Mouse (Mus musculus) embryonic fibroblast, embryonic 13.5 days (primary cell): ENCODE results near the gene Vamp4. TPM values are rescaled to one million over a fixed set of nuclear protein-coding genes. Genes with fewer than 3 reads are reported as not detected.

Experiments
- H3K27ac ChIP-seq: 2 replicates; pipeline ENCODE4 v1.5.1; 2012; ENCODE audit warnings: low read length, control low read depth, inconsistent platforms; ENCODE audit not compliant: insufficient read depth
- H3K4me1 ChIP-seq: 2 replicates; pipeline ENCODE4 v1.6.1; 2011; ENCODE audit warnings: low read length; ENCODE audit not compliant: control insufficient read depth, insufficient read depth
- H3K4me3 ChIP-seq: 2 replicates; pipeline ENCODE4 v1.5.1; 2011; ENCODE audit warnings: mild to moderate bottlenecking, control low read depth, low read length; ENCODE audit not compliant: insufficient read depth
- CTCF ChIP-seq: IDR thresholded peaks from 2 replicates; pipeline ENCODE4 v1.5.1; 2011; ENCODE audit warnings: mild to moderate bottlenecking, control low read depth, low read length, moderate library complexity, borderline replicate concordance; ENCODE audit not compliant: insufficient read depth
- POLR2A ChIP-seq: IDR thresholded peaks from 2 replicates; pipeline ENCODE4 v1.6.1; 2011; ENCODE audit warnings: low read depth, mild to moderate bottlenecking, control low read depth, low read length, moderate library complexity
- polyA plus RNA-seq: library from polyadenylated mRNA; stranded (reverse); fragments of >200 nt; gene quantifications from 2 replicates; pipeline ENCODE4 v1.2.4, GENCODE M21; 2011; ENCODE audit warnings: low read depth; ENCODE audit not compliant: missing spikeins, insufficient read length

Vamp4 gene
- polyA plus RNA-seq, 1 experiment = 54.9 TPM

DNA sequence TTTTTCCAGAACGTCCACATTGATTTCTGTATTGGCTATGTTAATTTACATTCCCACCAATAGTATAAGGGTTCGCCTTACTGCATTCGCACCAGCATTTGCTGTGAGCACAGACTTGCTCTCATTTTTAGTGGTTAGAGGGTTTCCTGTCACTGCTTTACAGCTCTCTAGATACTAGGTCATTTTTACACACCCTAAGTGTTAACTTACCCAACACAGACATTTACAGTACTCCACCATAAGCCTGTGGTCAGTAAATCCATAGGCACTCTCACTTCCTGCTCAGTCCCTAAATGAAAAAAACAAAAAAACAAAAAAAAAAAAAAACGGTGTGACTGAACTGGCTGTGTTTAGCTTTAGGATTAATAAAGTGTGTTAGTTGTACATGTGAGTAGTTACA, 16.0 kb downstream of the Vamp4 start:
- no peak overlapping the region for H3K4me3 ChIP-seq
- H3K4me1 ChIP-seq = no peaks in the 10 kb centered on the region
- no peak overlapping the region for H3K27ac ChIP-seq
- TF ChIP-seq POLR2A (no peak), CTCF (no peak)

DNA sequence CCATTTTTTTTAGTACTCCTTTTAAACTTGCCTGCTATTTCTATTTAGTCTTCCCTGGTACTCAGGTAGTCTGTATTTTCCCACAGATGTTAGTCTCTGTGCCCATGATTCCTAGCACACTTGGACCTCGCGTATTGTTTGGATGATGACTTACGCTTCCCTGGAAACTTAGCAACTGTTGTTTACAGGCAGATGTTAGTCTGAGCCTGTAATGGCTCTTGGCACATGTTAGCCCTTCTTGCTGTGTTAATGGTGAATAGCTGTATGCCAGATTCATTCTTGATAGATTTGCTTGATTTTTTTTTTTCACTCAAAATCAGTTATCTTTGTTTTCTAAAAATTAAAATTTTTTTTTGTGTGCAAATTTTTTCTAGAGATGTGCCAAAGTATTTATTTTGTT, 18.3 kb downstream of the Vamp4 start:
- TF ChIP-seq CTCF (no peak), POLR2A (no peak)
- H3K27ac ChIP-seq = no peak overlapping the region
- no peak overlapping the region for H3K4me3 ChIP-seq
- no peaks in the 10 kb centered on the region for H3K4me1 ChIP-seq

DNA sequence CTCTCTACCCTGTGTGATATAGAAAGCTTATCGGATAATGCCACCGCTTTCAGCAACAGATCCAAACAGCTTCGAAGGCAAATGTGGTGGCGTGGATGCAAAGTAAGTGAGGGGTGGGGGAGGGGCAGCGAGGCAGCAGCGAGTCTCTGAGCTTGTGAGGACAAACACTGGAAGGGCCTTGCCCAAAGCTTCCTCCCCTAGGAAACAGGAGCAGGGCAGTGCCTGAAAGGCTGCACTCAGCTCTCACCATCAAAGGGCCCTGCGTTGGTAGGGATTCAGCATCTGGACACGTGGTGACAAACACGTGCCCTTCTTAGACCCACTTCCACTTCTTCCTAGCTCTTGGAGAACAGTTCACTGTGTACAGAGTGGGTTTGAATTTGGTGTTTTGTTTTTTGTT, 19.1 kb downstream of the Vamp4 start:
- no peak for TF ChIP-seq POLR2A
- TF ChIP-seq CTCF = no peak
- no peak overlapping the region for H3K4me3 ChIP-seq
- H3K4me1 ChIP-seq = no peaks in the 10 kb centered on the region
- H3K27ac ChIP-seq = no peak overlapping the region

DNA sequence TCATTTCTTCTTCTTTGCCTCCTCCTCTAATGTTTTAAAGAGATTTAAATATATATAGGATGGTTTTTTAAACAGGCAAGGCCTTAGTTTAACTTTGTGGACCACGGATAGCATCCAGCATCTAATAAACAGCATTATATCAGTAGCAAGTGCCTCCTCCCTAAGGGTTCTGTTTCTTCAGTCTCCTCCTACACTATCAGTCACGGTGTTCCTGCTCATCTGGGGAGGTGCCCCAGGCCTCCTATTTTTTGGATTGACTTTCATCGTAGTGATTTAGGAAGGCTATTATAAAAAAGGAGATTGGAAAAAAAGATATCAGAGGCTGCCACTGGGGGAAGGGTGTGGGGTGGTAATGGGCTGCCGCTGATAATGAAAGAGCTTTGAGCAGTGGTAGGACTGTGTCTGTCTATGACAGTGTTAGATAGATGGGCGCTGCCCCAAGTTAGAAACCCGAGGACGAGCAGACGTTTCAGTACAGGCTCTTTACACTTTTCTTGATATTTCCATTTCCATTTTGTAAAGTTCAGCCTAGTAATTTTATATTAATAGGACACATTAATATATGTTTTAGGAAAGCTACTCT, 20.2 kb downstream of the Vamp4 start:
- no peak overlapping the region for H3K27ac ChIP-seq
- H3K4me3 ChIP-seq = no peak overlapping the region
- TF ChIP-seq CTCF (no peak), POLR2A (no peak)
- H3K4me1 ChIP-seq = no peaks in the 10 kb centered on the region

DNA sequence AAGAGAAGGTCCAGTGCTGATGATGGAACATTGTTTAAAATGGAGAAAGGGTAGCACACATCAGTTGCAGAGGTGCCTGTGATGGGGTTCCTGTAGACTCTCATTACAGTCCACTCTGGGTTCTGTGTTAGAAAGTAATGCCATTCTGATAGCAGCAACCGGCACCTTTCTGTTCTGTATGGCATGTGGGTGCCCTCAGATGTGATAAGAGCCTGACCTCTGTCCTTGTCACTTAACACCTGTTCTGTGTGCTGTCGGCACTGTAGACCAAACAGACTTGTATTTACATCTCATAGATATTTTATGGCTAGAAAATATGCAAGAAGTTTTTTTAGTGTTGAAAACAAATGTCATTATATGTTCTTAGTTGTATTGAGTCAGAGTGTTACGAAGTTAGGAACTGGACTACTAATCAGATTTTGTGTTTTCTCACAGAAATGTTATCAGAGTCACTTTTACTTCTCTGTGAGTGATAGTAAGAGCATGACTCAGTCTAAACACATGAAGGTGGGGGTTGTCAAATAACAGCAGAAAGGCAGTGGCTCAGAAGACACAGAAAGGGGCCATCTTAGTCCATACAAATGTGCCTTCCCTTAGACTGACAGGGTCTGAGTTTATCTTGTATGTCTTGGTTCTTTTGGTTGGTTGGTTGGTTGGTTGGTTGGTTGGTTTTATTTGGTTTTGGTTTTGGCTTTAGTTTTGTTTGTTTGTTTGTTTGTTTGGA, 27.2 kb downstream of the Vamp4 start:
- Histone ChIP-seq H3K4me3 (no peak overlapping the region), H3K4me1 (no peaks in the 10 kb centered on the region), H3K27ac (no peak overlapping the region)
- TF ChIP-seq POLR2A (no peak), CTCF (no peak)

DNA sequence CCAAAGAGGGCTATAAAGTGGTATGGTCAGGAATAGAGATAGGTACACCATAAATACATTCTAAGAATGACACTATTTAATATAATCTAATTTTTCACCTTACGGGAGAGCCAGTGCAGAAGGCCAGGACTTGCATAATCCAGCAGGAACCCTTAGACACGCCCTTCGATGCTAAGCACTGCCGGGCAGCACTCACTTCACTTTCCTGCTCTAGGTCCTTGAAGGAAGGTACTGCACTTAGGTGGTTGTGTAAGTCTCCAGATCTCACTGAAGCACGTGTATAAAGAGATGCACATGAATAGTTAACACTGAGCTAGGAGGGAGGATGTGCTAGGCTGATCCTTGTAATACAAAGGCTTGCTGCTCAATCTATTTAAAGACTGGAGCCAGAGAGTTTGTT, 29.3 kb downstream of the Vamp4 start:
- Histone ChIP-seq H3K4me3 (no peak overlapping the region), H3K4me1 (no peaks in the 10 kb centered on the region), H3K27ac (no peak overlapping the region)
- TF ChIP-seq CTCF = no peak
- TF ChIP-seq POLR2A = no peak

DNA sequence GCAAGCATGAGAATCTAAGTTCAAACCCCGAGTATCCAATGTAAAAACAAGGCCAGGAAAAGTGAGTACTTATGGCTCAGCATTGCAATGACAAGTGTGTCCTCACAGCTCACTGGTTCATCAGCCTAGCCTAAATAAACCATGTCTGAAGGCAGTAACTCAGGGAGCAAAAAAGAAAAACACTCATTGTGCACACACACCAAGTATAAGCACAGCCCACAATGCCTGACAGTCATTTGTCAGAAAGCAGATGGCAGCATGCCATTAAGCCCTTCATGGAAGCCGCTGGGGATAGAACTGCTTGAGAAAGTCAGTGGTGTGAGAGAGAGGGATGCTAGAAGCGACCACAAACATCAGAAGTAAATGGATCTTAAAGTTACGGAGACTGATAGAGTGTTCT, 31.0 kb downstream of the Vamp4 start:
- Histone ChIP-seq H3K27ac (no peak overlapping the region), H3K4me3 (no peak overlapping the region), H3K4me1 (no peaks in the 10 kb centered on the region)
- TF ChIP-seq POLR2A = no peak
- TF ChIP-seq CTCF = no peak

DNA sequence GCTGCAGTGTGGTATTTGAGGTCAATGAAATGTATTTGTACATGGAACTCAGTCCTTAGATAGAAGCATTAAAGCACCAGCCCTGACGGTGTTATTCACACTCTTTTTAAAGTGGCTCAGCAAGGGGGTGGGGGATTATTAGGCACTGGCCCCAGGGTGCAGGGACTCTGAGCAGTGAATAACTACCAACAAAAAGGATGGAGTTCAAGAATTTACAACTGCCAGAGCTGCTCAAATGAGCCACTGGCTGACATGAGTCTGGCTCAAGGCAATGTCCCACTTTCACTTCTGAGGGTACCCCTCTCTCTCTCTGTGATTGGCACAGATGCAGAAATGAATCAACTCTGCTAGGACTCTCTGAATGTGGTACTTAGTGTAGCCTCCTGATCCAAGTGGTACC, 37.8 kb downstream of the Vamp4 start:
- Histone ChIP-seq H3K27ac (no peak overlapping the region), H3K4me1 (no peaks in the 10 kb centered on the region), H3K4me3 (no peak overlapping the region)
- TF ChIP-seq CTCF (no peak), POLR2A (no peak)

DNA sequence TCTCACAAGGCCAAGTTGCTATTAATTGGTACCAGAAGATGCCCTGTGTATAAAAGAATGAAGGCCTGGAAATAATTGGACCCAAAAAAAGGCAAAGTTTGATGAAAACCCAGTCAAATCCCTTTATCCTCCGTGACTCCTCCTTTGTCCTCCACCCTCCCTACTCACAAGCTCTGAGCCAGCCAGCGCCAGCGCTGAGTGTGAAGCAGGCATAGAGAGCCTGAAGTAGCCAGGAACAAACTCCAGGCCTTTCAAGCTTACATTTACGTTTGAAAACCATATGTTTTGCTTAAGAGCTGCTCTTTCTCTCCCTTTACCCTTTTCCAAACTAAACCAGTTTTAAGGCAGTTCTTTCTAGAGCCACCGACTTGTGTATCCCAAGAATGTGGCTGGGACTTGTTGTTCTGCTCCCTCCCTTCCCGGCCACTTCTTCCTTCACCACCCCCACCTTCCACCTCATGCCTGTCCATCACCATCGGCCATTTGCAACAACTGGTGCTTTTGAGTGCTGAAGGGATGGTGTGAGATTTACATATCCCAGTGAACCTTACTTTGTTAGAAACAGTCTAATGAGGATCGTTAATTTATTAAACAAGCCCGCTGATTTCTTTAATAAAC, 39.4 kb downstream of the Vamp4 start:
- Histone ChIP-seq H3K4me1 (no peaks in the 10 kb centered on the region), H3K27ac (no peak overlapping the region), H3K4me3 (no peak overlapping the region)
- TF ChIP-seq POLR2A = no peak

DNA sequence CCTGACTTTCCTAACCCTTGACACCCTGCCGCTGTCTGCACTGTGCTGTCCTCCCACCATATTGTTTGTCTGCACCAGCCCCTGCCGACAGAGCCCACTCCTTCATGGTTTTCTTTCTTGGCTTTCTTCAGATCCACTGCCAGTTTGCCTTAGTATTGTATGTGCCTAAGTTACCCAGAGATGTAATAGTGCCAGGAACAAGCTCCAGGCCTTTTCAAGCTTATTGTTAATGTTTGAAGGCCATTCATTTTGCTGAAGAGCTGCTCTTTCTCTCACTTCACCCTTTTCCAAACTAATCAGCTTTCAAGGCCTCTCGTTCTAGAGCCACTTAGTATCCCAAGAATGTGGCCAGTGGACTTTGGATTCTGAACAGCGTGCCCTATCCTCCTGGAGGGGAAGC, 40.9 kb downstream of the Vamp4 start:
- Histone ChIP-seq H3K27ac (no peak overlapping the region), H3K4me3 (no peak overlapping the region), H3K4me1 (no peaks in the 10 kb centered on the region)
- TF ChIP-seq CTCF (no peak), POLR2A (no peak)
